Mouse (Mus musculus): ENCODE results near the gene Lamtor2.

DNA sequence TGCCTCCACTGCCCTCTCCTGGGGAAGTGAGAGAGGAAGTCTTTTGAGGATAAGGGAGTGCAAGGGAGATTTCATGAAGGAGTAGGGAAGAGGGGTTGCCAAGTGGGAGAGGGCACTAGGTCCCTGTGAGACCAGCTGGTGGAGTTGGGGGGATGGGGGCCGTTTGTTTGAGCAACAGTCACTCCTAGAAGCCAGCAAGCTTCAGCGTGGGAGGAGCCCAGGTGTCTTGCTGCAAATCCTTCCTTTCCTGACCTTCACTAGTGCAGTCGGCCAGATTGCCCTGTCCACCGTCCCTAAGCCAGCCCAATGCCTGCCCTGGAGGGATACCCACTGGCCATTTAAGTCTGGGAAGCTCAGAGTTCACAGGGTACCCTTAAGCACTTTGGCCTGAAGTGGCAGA is 41.3 kb downstream of the Lamtor2 start:
- no peak for TF ChIP-seq POLR2A (IDR thresholded peaks at IDR 0.05; ENCODE audit: borderline replicate concordance, extremely low read depth, insufficient read depth, insufficient read length, poor library complexity, severe bottlenecking)
- no peak for TF ChIP-seq CTCF (IDR thresholded peaks at IDR 0.05; ENCODE audit: borderline replicate concordance, extremely low read depth, insufficient read depth, insufficient read length)
